Mouse (Mus musculus) embryonic fibroblast, embryonic 13.5 days (primary cell): ENCODE data around the gene Copb1.

Source experiments
- CTCF ChIP-seq: IDR thresholded peaks from 2 replicates; pipeline ENCODE4 v1.5.1; 2011; ENCODE audit warnings: mild to moderate bottlenecking, control low read depth, low read length, moderate library complexity, borderline replicate concordance; ENCODE audit not compliant: insufficient read depth
- POLR2A ChIP-seq: IDR thresholded peaks from 2 replicates; pipeline ENCODE4 v1.6.1; 2011; ENCODE audit warnings: low read depth, mild to moderate bottlenecking, control low read depth, low read length, moderate library complexity

GRCm38 (mm10) chr7:114281671-114282070, 27.2 kb upstream of the Copb1 start:
- TF ChIP-seq CTCF, result no peak
- no peak for TF ChIP-seq POLR2A
